Mouse (Mus musculus) gastrocnemius, postnatal 4 days (tissue): ENCODE measurements around the gene Golgb1. TPM values are rescaled to one million over a fixed set of nuclear protein-coding genes. Genes with fewer than 3 reads are reported as not detected.

Experiments
- DNase-seq, 2 experiments: peaks; one replicate each; pipeline ENCODE4 v3.0.0; 2021 to 2022; ENCODE audit warnings: low spot score in 2 of 2, mixed read lengths in 2 of 2
- total RNA-seq, 2 experiments: library from RNA; stranded (reverse); gene quantifications; 2 replicates each; pipeline ENCODE4 v1.2.3; 2021

Golgb1 gene
- total RNA-seq, 2 experiments from 2014 or later, result 40.0 to 42.9 TPM

DNA sequence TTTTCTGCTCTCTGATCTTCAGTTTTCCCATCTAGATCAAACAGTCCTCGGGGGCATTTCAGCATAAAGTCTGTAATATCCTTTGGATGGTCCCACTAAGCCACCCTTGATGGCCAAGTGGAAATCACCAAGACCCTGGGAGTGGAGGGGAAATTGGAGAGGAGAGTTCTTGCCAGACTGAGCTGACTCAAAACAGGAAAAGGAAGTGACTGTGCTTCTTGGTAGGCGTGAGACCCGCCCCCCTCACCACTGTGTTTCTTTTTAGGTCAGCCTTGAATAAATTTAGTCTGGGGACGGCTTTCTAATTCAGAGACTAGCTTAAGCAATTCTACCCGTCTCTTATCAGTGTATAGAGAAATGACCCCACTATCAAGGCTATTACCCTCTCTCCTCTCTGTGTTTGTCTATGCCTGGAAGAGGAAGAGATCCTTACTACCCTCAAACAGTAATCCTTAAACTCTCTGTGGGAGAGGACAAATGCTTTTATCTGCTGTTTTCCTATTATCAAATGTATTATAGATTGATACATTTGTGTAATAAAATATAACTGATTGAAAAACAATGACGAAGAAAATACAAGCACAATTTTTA is 66.3 kb downstream of the Golgb1 start:
- DNase-seq, result no peak

DNA sequence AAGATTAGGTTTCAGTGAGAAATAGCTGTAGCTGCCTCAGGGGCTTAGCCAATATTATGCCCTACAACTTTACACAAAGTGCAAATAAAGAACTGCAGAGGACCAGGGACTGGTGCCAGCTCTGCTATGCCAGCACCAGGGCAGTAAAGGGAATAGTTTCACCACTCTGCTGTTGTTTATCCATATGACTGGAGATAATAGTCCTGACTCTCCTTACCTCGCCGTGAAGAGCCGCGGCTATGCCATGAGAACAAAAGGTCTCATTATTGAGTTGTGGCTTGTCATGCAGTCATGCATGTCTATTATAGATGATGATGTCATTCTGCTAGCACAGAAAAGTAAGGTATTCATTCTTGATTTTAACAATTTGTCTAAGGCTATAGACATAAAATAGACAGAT is 67.0 kb downstream of the Golgb1 start:
- no peak for DNase-seq

DNA sequence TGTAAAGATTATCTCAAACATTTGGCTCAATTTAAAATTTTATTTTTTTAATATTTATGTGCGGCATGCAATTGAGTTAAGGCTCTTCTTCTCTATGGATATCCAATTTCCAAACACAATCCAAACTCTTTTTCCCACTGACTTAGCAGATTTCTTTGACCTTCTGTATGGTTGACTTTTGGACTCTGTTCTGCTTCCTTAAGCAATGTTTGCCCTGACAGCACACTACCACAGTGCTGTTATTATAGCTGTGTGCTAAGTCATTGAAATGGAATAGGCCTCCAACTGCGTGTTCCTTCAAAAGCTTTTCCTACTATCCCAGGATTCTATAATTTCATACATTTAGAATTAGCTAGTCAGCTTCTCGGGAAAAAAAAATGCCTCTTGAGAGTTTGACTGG is 68.7 kb downstream of the Golgb1 start:
- DNase-seq, result no peak

DNA sequence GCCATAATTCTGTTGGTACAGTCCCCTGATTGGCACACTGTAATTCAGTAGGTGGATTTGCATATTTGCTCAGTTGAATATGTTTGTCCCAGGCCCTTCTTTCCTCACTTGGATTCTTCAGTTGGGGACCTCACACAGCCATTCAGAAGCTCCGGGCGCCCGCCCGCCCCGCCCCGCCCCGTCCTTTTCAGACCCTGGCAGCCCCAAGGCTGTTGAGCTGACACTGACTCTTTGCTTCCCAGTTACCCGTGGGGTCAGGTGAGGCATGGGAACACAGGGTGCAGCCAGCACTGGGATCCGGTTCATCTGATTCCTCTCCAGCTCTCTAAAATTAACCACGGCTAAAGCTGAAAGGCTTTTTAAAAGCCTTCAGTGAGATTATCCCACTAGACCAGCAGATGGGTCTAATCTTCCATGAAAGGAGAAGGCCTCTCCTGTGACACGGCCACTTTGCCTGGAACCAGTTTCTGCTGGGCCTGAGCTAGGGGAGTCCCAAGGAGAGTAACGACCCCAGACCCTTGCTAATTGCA is 70.0 kb downstream of the Golgb1 start:
- DNase-seq, result no peak

DNA sequence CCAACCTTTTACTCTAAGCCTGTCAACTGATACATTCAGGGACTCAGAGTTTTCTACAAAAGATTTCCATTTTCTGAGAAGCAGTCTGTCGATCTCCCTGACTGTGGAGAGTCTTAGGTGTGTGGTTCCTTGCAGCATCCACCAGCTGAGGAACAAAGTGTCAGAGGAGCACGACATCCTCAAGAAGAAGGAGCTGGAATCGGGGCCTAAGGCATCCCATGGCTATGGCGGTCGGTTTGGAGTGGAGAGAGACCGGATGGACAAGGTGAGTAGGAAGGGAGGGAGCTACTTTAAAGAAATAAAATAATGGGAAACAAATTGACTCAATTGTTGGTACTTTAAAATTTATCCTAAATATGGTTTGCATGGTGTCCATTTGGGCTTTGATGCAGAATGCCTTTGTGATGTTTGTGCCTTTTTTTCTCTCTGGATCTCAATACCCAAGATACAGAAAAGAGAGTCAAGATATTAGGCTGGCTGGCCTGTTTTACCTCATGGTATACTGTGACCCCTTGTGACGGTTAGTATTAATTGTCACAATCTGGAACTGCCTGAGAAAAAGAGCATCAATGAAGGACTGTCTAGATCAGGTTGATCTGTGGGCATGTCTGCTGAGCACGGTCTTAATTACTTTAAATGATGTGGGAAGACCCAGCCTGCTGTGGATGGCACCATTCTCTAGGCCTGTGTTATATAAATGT is 71.7 kb downstream of the Golgb1 start:
- DNase-seq, result no peak

DNA sequence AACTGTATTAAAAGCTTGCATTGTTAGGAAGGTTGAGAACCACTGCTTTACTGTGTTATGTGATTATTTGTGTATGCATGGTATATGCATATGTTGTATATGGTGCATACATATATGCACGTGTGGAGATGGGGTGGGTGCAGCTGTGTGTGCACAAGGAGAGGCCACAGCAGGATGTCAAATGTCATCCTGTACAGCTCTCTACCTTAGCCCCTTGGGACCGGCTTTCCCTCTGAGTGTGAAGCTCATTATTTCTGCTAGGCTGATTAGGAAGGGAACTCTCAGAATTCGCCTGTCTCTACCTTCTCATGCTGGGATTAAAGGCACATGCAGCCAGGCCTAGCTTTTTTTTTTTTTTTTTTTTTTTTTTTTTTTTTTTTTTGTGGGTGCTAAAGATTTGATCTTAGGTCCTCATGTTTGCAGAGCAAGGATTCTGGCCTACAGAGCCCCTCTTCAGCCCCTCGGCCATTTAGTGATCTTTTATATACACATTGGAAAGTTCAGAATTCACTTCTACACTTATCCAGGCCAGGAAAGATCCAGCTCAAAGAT is 72.8 kb downstream of the Golgb1 start:
- DNase-seq, result no peak

DNA sequence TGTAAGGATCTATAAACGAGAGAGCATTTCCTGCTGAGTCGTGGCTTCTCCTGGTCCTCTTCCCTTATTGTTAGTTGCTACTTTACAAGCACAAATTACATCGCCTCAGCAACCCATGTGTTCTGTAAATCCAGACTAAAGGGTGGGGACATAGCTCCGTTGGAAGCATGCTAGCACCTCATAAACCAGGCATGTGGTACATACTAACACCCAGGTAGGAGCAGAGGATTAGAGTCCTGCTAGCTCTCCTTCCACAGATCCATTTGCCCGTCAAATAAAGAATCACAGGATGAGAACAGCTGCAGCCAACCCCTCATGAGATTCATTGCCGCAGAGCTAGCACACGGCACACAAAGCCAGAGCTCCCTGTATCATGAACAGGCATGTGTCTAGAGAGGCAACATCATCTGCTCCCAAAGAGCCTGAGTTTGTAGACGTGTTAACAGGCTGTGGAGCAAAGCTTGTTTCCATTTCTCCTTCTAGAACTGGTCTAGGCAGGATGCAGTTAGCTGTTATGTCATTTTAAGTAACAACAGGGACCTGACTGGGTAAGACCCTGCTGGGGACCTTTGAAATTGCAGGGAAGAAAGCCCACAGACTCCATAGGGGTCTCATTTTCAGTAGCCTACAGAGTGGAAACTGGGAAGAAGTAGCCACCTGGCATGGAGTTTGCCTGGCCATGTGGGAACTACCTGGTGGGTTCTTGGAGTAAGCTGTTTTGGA is 74.8 kb downstream of the Golgb1 start:
- DNase-seq, result no peak

DNA sequence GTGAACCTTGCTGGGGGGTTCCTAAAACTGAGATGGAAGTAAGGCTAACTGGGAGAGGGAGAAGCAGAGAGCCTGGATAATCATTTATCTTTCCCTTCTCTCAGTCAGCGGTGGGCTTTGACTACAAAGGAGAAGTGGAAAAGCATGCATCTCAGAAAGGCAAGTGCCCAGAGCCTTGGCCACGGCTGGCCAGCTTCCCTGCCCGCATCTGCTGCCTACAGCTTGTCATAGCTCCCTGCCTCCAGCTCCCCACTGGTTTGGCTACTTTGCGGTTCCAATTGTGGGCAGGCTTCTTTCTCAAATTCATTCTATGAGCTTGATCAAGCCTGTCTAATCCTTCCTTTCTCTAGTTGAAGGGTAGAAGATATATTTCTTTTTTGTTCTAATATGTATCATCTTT is 76.1 kb downstream of the Golgb1 start:
- no peak for DNase-seq

DNA sequence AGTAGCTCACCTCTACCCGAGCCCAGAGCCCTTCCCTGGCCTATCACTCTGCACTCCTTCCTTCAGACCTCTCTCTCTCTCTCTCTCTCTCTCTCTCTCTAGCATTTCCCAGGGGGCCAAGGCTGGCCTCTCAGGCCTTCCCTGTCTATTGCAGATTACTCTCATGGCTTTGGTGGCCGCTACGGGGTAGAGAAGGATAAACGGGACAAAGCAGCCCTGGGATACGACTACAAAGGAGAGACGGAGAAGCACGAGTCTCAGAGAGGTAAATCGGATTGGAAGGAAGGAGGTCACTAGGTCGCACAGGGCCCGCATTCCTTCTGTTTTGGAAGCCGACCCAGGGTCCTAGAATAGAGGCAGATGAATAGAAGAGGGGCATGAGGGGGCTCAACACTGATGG is 80.2 kb downstream of the Golgb1 start:
- DNase-seq, result no peak

DNA sequence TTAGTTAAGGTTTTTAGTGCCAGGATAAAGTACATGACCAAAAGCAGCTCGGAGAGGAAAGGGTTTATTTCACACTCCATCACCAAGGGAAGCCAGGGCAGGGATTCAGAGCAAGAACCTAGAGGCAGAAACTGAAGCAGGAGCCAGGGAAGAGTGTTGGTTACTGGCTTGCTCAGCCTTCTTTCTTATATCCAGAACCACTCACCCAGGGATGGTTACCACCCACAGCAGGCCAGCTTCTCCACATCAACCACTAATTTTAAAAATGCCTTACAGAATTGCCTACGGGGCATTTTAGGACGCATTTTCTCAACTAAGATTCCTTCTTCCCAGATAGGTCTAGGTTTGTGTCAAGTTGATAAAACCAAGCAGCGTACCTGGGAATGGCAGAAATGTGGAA is 88.5 kb downstream of the Golgb1 start:
- no peak for DNase-seq

DNA sequence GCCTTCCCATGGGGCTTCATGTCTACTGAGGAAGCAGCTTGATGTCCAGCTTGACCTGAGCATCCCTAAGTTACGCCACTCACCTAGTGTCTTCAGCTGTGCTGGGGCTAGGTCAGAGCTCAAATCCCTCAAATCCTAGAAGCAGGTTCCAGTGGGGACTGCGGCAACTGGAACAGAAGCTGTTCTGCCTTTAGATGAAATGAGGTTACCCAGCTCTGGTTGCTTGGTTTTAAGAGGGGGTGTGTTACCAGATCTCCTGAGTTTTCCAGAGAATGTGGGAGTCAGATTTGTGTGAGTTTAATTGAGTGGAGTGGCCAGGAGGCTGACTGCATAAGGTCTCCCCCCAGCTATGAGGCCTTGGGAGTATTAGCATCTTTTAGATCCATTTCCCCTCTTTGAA is 104.2 kb downstream of the Golgb1 start:
- no peak for DNase-seq

Other genes starting within 250 kb of the Golgb1 start
- gene Cd86, start 209.1 kb upstream of the Golgb1 start, total RNA-seq, result 1 to 10 TPM; 1.9 to 2.3 TPM
- not detected for gene Ildr1, start 181.2 kb upstream of the Golgb1 start, total RNA-seq
- gene Slc15a2, start 90.2 kb upstream of the Golgb1 start, total RNA-seq, result 1 to 10 TPM; 1.2 to 2.0 TPM
- 10 to 100 TPM; 16.9 to 18.7 TPM for gene Iqcb1, start 46.8 kb upstream of the Golgb1 start, total RNA-seq
- gene Eaf2, start 137 bp upstream of the Golgb1 start, total RNA-seq, result under 1 TPM; 0.39 to 0.93 TPM
- gene Hcls1, start 59.8 kb downstream of the Golgb1 start, total RNA-seq, result 1 to 10 TPM; 7.2 to 8.3 TPM
- 10 to 100 TPM in 1 of 2 experiments, 1 to 10 TPM in 1; 9.6 to 13.1 TPM for gene Fbxo40, start 115.3 kb downstream of the Golgb1 start, total RNA-seq
- 1 to 10 TPM; 2.9 to 3.3 TPM for gene Polq, start 136.6 kb downstream of the Golgb1 start, total RNA-seq